Mouse (Mus musculus) lung, adult 2 months (tissue): ENCODE measurements around the gene Recql.

Experiments
- CTCF ChIP-seq: fragments of 200-500 bp; IDR thresholded peaks from 2 replicates; pipeline ENCODE4 v1.5.1; 2011; ENCODE audit warnings: mild to moderate bottlenecking, low read length, control low read depth; ENCODE audit not compliant: insufficient read depth
- POLR2A ChIP-seq: fragments of 200-500 bp; IDR thresholded peaks from 2 replicates; pipeline ENCODE4 v1.6.1; 2011; ENCODE audit warnings: low read depth, mild to moderate bottlenecking, control low read depth, low read length, borderline replicate concordance; ENCODE audit errors: extremely low read depth

DNA sequence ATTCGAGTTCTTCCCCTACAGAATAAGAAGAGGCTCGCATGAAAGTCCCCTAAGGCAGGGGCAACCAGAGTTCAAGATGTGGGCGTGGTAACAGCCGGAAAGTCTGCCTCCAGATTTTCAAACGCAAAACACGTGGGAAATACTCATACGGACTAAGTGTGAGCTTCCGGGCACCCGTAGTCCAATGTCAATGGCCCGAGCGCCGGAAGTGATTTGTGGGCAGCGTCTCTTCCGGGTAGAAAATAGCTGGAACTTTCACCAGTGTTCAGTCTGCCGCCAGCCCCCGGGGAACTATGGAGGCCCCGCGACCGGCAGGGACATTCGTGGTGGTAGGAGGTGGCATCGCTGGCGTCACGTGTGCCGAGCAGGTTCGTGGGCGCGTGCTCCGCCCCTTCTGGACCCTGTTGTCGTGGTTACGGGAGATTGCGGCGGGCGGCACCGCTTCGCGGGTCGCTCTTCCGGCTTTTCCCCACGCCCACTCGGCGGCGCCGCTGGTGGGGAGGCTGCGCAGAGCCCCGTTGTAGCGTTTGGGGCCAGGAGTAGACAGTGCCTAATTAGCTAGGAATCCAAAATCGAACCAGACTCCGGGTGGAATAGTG lies 41.3 kb downstream of the Recql start, which contains the start of gene Pyroxd1:
- TF ChIP-seq CTCF: no peak
- TF ChIP-seq POLR2A: peak; percentile 28; the same call in 1 of the 2 replicates
